Mouse (Mus musculus) stomach, embryonic 15.5 days (tissue): ENCODE data around the gene Aen. TPM values are rescaled to one million over a fixed set of nuclear protein-coding genes. Genes with fewer than 3 reads are reported as not detected.

Experiments used
- ATAC-seq: fragments of 200-750 bp; cut with Nextera tagmentation; 2 replicates; pipeline ENCODE4 v1.8.0; 2017; ENCODE audit warnings: low read depth, moderate number of reproducible peaks, moderate TSS enrichment; ENCODE audit not compliant: insufficient read depth, low FRiP score
- H3K27ac ChIP-seq: fragments of 300-500 bp; sonication (generic); 2 replicates; pipeline ENCODE4 v1.5.1; 2015; ENCODE audit warnings: mild to moderate bottlenecking, inconsistent platforms
- H3K27me3 ChIP-seq: fragments of 300-500 bp; sonication (generic); replicated peaks from 2 replicates; pipeline ENCODE4 v1.6.1; 2015; ENCODE audit warnings: inconsistent platforms
- H3K36me3 ChIP-seq: fragments of 300-500 bp; sonication (generic); 2 replicates; pipeline ENCODE4 v1.6.1; 2015; ENCODE audit warnings: inconsistent platforms
- H3K4me1 ChIP-seq: fragments of 300-500 bp; sonication (generic); 2 replicates; pipeline ENCODE4 v1.6.1; 2015; ENCODE audit warnings: inconsistent platforms
- H3K4me2 ChIP-seq: fragments of 300-500 bp; sonication (generic); 2 replicates; pipeline ENCODE4 v1.6.1; 2015; ENCODE audit warnings: mild to moderate bottlenecking, inconsistent platforms
- H3K4me3 ChIP-seq: fragments of 300-500 bp; sonication (generic); replicated peaks from 2 replicates; pipeline ENCODE4 v1.5.1; 2015; ENCODE audit warnings: inconsistent platforms
- H3K9ac ChIP-seq: fragments of 300-500 bp; sonication (generic); 2 replicates; pipeline ENCODE4 v1.6.1; 2015; ENCODE audit warnings: inconsistent platforms
- H3K9me3 ChIP-seq: fragments of 300-500 bp; sonication (generic); 2 replicates; pipeline ENCODE4 v1.6.1; 2016; ENCODE audit warnings: inconsistent platforms
- WGBS: fragments of 180-500 bp; shearing (Covaris S2); methylation state at CpG from one replicate; pipeline ENCODE4 v1.1.7; 2015; 5-methylcytosine and 5-hydroxymethylcytosine counted together
- polyA plus RNA-seq: library from polyadenylated mRNA; unstranded; fragments of >200 nt; fragmentation: Nextera tagmentation; extraction: Ambion mirVana; gene quantifications from 2 replicates; pipeline ENCODE4 v1.2.1, GENCODE M21; 2015

The Aen gene
- polyA plus RNA-seq, 1 experiment from 2014 or later, result 37.9 TPM

DNA sequence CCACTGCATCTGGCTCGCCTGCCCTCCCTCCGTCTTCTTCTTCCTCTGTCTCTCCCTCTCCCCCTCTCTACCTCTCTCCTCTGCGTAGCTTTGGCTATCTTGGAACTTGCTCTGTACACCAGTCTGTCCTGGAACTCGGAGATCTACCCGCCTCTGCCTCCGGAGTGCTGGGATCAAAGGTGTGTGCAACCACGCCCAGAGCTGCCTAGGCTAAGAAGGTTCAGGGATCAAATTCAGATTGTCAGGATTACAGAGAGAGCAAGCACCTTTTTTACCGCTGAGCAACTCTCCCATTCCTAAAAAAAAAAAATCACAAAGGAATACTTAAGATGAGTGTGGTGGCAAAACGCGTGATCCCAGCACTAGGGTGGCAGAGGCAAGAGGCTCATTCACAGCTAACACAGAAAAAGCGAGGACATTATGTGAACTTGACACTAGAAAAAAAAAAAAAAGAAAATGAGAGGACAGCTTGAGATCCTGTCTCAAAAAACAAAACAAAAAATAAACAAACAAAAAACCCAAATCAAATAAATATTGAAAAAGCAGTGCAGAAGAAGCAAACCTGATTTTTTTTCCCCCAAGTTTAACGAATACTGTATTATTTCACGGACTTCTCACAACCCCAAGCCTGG, 517 bp upstream of the Aen start:
- no peaks in the 10 kb centered on the region for H3K9me3 ChIP-seq
- 52% methylated on average over 13 of the region's 13 CpGs for WGBS
- no peak for ATAC-seq
- H3K9ac ChIP-seq, result no peak overlapping the region
- peak overlapping the region; percentile 73 for H3K4me2 ChIP-seq
- peaks cover 6% of the 10 kb centered on the region; the same call in 1 of the 2 replicates for H3K36me3 ChIP-seq
- 0 out of 2 replicates have a peak, but pooled peaks cover under 1% of the 10 kb centered on the region for H3K27me3 ChIP-seq
- peaks cover 12% of the 10 kb centered on the region; the same call in 1 of the 2 replicates for H3K4me1 ChIP-seq
- H3K27ac ChIP-seq, result no peak overlapping the region
- H3K4me3 ChIP-seq, result peak overlapping the region; percentile 96

DNA sequence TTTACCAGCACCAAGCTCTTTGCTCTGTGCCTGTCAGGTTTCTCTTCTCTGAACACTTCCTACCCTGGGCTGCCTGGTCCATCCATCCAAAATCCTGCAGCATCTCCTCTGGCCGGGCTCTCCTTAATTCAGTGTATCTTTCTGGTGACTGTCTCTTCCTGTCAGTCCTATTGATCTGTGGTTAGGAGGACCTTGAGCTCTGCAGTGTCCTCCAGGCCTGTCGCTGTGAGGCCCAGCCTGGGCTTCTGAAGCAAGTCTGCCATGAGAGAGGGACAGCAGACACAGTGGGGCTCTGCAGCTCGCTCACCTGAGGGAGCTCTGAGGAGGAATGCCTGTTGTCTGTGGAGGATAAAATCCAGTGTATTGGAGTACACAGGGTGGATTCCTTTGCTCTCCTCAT, 1.9 kb downstream of the Aen start:
- peaks cover 12% of the 10 kb centered on the region; the same call in 1 of the 2 replicates for H3K4me1 ChIP-seq
- H3K27me3 ChIP-seq, result no peaks in the 10 kb centered on the region
- no peak overlapping the region for H3K9ac ChIP-seq
- H3K36me3 ChIP-seq, result peaks cover 12% of the 10 kb centered on the region
- peak overlapping the region; percentile 73; the same call in 1 of the 2 replicates for H3K4me2 ChIP-seq
- no peak for ATAC-seq
- H3K4me3 ChIP-seq, result no peak overlapping the region
- no peak overlapping the region for H3K27ac ChIP-seq
- 89% methylated on average over 3 of the region's 3 CpGs for WGBS
- H3K9me3 ChIP-seq, result no peaks in the 10 kb centered on the region

DNA sequence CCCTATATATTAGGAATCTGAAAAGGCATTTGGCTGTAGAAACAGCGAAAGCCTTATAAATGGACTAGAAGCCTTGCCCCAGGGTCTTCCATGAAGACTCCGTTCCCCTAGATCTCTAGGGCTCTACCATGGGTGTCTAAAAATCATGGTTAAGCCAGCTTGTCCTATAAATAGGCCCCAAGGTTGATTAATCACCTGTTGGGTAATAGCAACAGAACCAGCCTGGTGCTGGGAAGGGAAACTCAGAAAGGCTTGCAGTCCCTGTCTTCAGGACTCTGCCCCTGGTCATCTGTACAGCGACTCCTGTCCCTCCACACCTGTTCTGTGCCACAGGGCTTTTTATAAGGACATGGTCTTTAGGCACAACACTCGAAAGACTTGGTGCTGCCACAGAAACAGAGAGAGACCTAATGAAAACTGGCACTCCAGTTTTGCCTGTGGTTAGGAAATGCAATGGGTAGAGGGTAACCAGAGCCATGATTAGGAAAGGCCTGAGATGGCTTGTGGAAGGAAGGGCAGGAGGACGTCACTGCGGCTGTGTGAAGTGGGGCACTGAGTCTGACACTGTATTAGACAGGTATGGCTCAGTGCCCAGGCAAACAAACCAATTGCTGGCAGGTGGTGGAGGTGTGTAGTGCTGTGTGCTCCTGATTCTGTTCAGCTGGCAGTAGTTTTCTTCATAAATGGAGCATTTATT, 7.7 kb downstream of the Aen start:
- Histone ChIP-seq H3K36me3 (peaks cover 21% of the 10 kb centered on the region), H3K9me3 (no peaks in the 10 kb centered on the region), H3K4me1 (no peaks in the 10 kb centered on the region), H3K27me3 (no peaks in the 10 kb centered on the region), H3K27ac (no peak overlapping the region), H3K4me2 (no peak overlapping the region), H3K9ac (no peak overlapping the region), H3K4me3 (no peak overlapping the region)
- WGBS, result 90% methylated on average over 6 of the region's 6 CpGs
- ATAC-seq, result peak; percentile 50; the same call in 1 of the 2 replicates

DNA sequence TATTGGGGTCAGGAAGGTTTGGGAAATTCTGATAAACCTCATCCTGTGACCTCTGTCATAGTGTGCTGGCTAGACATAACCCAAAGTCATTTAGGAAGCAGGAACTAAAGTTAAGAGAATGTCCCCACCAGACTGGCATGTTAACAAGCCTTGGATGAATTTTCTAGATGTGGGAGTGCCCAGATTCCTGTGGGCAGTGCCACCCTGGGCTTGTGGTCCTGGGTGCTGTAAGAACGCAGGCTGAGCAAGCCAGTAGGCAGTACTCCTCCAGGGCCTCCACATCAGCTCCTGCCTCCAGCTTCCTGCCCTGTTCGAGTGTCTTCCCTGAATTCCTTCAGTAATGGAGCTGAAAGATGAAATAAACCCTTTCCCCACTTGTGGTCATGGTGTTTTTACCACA, 8.5 kb downstream of the Aen start:
- no peaks in the 10 kb centered on the region for H3K27me3 ChIP-seq
- 81% methylated on average over 2 of the region's 2 CpGs for WGBS
- no peak for ATAC-seq

DNA sequence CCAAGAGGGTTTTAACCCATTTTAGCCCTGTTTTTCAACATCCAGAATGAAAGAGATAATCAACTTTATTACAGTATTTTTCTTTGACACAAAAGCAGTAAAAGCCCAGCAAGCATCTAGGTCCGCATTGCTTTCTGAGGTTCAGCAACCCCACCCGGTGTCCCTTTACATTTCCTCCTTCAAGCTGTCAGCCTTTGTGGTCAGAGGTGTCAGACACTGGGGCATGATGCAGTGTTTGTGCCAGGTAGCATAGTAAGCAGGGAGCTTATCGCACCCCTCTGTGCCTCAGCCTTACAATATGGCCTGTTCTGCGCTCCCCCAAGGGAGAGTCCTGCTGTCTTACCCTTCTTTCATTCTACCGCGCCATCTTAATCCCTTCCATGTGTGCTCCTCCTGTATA, 13.4 kb downstream of the Aen start:
- Histone ChIP-seq H3K36me3 (0 out of 2 replicates have a peak, but pooled peaks cover 3% of the 10 kb centered on the region), H3K9ac (no peak overlapping the region), H3K4me1 (peaks cover 20% of the 10 kb centered on the region), H3K27ac (no peak overlapping the region), H3K4me3 (no peak overlapping the region), H3K4me2 (no peak overlapping the region), H3K27me3 (no peaks in the 10 kb centered on the region), H3K9me3 (no peaks in the 10 kb centered on the region)
- no peak for ATAC-seq
- 92% methylated on average over 6 of the region's 6 CpGs for WGBS

More for the DNA sequence above, 8.5 kb downstream of the Aen start:
- Histone ChIP-seq H3K9ac (no peak overlapping the region), H3K4me1 (no peaks in the 10 kb centered on the region), H3K27ac (no peak overlapping the region), H3K9me3 (no peaks in the 10 kb centered on the region), H3K36me3 (peaks cover 16% of the 10 kb centered on the region; the same call in 1 of the 2 replicates), H3K4me2 (no peak overlapping the region), H3K4me3 (no peak overlapping the region)

DNA sequence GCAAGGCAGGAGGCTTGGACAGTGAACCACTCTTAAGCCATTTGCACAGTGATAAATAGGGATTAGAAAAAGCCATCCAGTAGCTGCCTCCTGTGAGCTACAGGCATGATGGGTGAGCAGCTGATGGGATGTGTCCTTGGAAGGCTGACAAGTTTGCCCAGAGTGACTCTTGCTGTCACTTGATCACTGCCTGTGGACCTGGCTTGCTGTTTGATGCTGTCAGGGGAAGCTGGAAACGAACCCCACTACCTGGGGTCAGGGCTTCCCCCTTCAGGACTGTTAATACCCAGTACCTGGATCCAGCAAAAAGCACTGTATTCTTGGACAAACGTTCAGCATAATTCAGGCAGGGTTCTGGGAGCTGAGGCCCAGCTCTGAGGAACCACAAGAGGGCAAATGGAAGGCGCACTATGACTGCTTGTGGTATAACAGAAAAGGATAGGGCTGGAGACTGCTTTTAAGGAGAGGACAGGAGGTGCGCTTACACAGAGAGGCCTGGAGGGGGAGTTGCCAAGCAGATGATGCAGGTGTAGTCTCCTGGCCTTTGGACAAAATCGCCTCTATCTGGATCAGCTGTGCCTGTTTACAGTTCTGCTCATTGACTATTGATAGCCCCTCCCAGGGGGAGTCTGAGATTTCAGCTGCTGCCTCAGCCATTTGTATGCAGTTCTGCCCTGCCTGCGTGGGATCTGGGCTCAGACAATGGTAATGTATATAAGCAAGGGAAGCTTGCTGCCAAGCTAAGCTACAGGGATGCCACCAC, 14.9 kb downstream of the Aen start:
- Histone ChIP-seq H3K4me3 (no peak overlapping the region), H3K4me2 (no peak overlapping the region), H3K36me3 (0 out of 2 replicates have a peak, but pooled peaks cover 3% of the 10 kb centered on the region), H3K4me1 (peaks cover 25% of the 10 kb centered on the region), H3K27me3 (no peaks in the 10 kb centered on the region), H3K27ac (no peak overlapping the region), H3K9ac (no peak overlapping the region), H3K9me3 (no peaks in the 10 kb centered on the region)
- 40% methylated on average over 6 of the region's 6 CpGs for WGBS
- ATAC-seq, result no peak

DNA sequence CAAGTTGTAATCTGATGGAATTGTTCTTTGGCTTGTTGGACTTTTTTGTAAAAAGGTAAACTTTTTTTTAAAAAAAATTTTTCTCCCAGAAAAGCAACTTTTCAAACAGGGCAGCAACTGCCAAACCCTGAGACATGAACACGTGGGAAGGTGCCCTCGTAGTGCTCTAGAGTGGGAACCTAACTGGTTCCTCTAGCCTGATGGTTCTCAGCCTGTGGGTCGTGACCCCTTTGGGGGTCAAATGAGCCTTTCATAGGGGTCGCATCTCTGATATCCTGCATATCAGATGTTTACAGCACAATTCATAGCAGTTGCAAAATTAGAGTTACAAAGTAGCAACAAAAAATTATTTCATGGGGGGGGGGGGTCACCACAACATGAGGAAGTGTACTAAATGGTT, 15.6 kb downstream of the Aen start:
- 85% methylated on average over 4 of the region's 4 CpGs for WGBS
- Histone ChIP-seq H3K9me3 (no peaks in the 10 kb centered on the region), H3K36me3 (0 out of 2 replicates have a peak, but pooled peaks cover 3% of the 10 kb centered on the region), H3K4me2 (no peak overlapping the region), H3K27me3 (no peaks in the 10 kb centered on the region), H3K9ac (no peak overlapping the region), H3K4me3 (no peak overlapping the region), H3K27ac (no peak overlapping the region), H3K4me1 (peaks cover 25% of the 10 kb centered on the region)
- ATAC-seq, result no peak

DNA sequence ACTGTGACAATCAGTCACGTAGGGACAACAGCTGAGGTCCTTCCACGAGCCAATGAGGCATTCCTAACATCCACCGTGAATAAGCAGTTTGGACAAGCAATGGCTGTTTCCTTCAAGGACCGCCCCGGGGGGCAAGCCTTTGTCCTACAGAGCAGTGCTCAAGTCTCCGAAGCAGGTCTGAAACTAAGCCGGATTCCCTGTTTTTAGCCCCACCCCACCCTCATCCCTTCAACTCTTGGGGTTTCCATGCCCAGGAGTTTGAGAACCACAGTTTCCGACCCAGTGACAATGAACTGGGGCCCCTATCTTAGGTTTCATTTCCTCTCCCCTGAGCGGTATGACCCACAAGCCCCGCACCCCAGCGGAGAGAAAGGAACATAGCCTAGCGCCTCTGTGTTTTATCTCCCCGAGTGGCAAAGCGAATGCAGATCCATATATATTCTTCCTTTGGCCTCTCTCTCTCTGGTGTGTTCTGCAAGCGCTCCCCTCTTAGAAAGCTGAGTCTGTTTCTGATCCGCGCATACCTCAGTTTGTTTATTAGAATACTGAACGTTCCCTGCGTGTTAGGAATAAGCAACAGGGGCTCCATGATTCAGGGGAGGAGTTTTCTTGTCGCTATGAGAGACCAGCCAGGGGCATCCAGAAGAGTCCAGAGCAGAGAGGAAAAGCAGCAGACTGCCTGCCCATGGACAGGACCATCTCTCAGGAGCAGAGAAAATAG, 16.8 kb downstream of the Aen start:
- H3K9me3 ChIP-seq, result no peaks in the 10 kb centered on the region
- WGBS, result 13% methylated on average over 20 of the region's 20 CpGs
- no peaks in the 10 kb centered on the region for H3K27me3 ChIP-seq
- no peaks in the 10 kb centered on the region for H3K36me3 ChIP-seq
- no peak overlapping the region for H3K9ac ChIP-seq
- ATAC-seq, result no peak
- H3K4me2 ChIP-seq, result peak overlapping the region; percentile 53
- H3K27ac ChIP-seq, result peak overlapping the region; percentile 77
- H3K4me3 ChIP-seq, result peak overlapping the region; percentile 21
- peaks cover 25% of the 10 kb centered on the region for H3K4me1 ChIP-seq

DNA sequence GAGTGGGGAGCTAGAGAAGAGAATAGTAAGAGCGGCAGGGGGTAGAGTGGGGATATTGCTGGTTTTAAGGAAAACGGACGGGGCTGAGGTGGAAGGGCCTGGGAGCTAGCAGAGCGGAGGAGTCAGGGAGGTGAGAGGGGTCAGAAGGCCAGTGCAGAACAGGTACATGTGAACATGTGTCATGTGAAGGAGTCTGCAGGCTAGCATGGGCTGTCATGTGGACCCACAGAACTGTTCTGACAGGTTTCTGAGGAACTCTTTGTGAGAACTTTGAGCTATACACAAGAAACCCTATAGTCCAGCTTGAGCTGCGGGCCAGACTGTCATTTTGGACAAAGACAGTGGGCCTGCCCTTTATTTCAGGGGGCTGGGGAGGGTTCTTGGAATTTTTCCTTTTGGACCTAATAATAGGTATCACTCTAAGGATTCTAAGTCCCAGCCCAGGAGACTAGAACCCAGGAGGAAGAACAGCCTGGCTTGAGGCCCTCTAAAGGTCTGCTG, 17.4 kb downstream of the Aen start, which contains the start of gene Isg20:
Gene Isg20 (plus strand): TSS at position 451 of the 501 bp plus-strand sequence.
- no peak for ATAC-seq
- no peaks in the 10 kb centered on the region for H3K27me3 ChIP-seq
- no peaks in the 10 kb centered on the region for H3K9me3 ChIP-seq
- H3K36me3 ChIP-seq, result no peaks in the 10 kb centered on the region
- 54% methylated on average over 5 of the region's 5 CpGs for WGBS
- peak within 1 kb of the TSS; percentile 53 for H3K4me2 ChIP-seq
- no peak within 1 kb of the TSS for H3K9ac ChIP-seq
- H3K4me1 ChIP-seq, result peaks cover 25% of the 10 kb centered on the region
- peak within 1 kb of the TSS; percentile 30 for H3K4me3 ChIP-seq
- H3K27ac ChIP-seq, result peak within 1 kb of the TSS; percentile 77

DNA sequence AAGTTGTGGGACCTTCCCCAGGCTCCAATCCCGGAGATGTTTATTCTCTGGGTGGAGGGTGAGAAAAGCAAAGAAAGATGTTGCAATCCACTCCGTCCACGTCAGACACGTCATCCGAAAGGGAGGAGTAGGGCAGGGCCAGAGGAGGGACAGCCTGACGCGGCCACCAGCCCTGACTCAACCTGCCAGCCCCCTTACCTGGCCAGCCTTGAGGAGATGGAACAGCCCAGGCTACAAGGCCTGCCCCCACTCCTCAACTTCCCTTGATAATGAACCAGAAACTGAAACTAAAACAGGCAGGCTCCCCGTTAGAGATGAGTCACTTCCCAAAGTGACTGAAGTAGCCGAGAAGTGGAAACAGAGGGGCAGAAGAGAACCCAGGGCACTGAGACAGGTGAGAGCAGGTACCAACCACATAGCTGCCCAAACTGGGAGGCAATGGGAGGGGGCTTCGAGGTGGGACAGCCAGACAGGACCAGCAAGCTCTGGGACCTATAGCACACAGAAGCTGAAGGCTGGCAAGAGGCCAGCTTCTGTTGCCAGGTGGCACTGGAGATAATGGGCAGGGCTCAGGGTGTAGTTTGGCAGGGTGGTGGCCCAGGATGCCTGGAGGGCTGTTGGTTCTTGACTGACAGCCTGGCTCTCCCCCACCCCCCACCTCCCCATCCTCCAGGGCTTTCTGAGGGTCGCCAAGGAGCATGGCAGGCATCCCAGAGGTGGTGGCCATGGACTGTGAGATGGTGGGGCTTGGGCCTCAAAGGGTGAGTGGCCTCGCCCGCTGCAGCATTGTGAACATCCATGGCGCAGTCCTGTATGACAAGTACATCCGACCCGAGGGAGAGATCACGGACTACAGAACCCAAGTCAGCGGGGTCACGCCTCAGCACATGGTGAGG, 18.2 kb downstream of the Aen start:
- ATAC-seq, result peak; percentile 91
- Histone ChIP-seq H3K4me3 (peak overlapping the region; percentile 30), H3K36me3 (no peaks in the 10 kb centered on the region), H3K4me2 (peak overlapping the region; percentile 53), H3K9me3 (no peaks in the 10 kb centered on the region), H3K9ac (no peak overlapping the region), H3K27ac (peak overlapping the region; percentile 77), H3K27me3 (no peaks in the 10 kb centered on the region), H3K4me1 (peaks cover 25% of the 10 kb centered on the region)
- 57% methylated on average over 19 of the region's 19 CpGs for WGBS
